Mouse (Mus musculus): ENCODE measurements around the gene Pkd1. TPM values are rescaled to one million over a fixed set of nuclear protein-coding genes. Genes with fewer than 3 reads are reported as not detected.

Pkd1 gene
- 3.0 and 3.5 TPM in 2 replicates for polyA plus RNA-seq (2012; rRNA removed)

DNA sequence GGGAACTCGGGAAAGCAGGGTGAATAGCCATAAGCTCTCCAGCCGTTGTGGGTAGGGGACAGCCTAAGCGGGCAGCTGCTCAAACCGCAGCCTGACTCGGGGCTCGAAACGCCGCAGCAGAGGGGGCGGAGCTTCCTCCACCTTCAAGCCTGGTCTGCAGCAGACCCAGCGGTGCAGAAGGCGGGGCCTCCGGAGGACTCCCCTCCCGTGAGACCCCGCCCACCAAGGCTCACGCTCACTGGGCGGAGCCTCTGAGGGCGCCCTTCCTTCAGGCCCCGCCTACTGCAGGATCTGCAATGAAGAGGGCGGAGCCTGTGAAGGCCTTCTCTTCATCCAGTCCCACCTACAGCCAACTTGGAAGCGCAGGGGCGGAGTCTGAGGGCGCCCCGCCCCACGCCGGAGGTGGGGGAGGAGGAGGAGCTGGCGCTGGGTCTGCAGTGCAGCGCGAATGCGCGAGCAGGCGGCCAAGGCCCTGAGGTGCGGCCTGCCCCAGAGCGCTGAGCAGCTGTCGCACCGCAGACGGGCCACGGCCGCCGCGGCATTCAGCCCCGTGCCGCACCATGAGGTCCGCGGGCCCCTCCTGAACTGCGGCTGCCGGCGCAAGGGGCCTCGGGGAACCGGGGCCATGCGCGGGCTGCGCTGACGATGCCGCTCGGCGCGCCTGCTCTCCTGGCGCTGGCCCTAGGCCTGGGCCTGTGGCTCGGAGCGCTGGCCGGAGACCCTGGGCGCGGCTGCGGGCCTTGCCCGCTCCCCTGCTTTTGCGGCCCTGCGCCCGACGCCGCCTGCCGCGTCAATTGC lies at the start of gene Pkd1:
Pkd1 (plus strand) TSS at position 217 of the 798 bp plus-strand sequence.

DNA sequence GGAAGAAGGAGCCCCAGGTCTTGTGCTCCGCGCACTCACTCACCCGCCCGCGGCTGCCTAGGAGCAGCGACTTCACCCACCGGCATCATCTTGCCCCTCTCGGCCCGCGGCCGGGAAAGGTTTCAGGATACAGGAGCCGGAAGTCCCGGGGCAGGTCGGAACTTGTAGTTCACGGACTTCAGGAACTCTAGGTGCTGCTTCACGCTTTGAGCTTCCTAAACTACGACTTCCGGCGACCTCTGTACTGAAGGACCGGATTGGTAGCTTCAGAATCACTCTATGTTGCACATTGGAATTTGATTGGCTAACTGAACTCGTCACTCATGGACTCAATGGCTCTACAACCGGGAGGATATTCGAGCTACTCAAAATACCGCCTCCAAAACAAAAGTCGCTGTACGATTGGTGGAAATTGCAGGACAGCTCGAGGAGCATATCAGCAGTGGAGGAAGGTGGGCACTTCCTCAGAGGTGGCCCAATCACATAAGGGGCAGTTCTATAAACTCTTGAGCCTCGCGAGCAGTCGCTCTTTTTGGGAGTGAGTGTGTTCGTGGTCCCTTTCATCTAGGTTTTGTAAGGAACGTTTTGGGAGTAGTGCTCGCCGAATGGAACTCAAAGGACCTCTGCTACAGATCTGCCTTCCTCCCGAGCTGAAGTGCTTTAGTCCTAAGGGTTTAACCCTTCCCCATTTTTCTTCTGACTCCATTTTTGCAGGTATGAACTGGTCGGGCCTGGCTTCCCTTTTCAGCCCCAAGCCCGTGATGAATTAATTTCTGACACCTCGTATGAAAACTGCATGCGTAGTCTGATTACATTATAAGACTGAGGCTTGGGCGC lies 21.7 kb upstream of the Pkd1 start, which contains the start of gene Traf7:
Traf7 (minus strand) TSS at position 216 of the 837 bp plus-strand sequence.

DNA sequence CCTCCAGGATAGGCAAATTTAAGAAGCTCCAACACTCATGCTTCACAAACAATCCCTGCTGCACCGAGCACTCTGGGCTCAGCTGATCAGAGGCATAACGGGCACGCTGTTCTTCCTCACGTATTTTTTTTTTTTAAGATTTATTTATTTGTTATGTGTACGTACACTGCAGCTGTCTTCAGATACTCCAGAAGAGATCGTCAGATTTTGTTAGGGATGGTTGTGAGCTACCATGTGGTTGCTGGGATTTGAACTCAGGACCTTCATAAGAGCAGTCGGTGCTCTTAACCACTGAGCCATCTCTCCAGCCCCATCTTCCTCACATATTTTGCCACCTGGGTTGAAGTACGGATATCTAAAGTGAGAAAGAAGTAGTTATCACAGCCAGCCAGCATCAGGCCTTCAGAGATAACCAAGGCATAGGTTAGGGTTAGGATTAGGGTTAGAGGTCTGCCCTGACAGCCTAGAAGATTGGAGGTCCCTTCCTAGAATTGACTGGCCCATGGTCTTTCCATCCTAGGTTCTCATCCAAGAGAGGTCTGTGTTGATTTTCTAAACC lies 15.4 kb upstream of the Pkd1 start, which contains the start of gene Rab26:
Rab26 (minus strand) TSS at position 51 of the 559 bp plus-strand sequence.

DNA sequence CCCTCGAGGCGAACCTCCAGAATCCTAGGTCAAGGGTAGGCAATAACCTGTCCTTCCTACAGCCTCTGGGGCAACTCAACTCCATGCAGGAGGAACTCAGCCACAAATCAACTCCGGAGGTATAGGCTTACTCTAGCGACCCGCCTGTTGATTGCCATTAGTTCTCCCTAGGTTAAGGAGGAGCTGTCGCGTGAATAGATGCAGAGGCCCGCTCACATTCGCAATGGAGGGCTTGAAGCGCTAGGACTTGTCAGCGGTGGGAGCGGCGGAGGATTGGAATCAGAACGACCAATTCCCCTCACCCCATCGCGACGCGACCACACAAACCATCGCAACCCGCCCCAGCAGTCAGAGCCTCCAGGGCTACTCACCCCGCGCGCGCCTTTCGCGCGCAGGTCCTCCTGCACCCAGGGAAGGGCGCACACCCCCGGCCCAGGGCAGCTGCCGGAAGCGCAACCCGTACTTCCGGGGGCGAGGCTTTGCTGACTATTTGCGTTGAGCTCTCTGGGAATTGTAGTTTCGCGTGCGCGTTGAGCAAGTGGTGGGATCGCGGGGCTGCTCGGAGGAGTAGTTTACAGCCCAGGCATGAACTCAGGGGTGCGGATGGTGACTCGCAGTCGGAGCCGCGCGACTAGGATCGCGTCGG lies 82.7 kb downstream of the Pkd1 start, which contains the start of the genes Tsc2 and Nthl1:
Tsc2 (minus strand) TSS at position 464 of the 646 bp plus-strand sequence.
Nthl1 (plus strand) TSS at position 514 of the 646 bp plus-strand sequence.

Other genes with a start within 250 kb of the Pkd1 start
- gene Abca17, start 198.8 kb upstream of the Pkd1 start, polyA plus RNA-seq (2012; rRNA removed) = not detected in 2 replicates
- 12.3 and 15.2 TPM in 2 replicates for gene Abca3, start 197.9 kb upstream of the Pkd1 start, polyA plus RNA-seq (2012; rRNA removed)
- gene Rnps1, start 135.3 kb upstream of the Pkd1 start, polyA plus RNA-seq (2012; rRNA removed) = 108 and 124 TPM in 2 replicates
- 46.1 and 53.9 TPM in 2 replicates for gene Eci1, start 123.2 kb upstream of the Pkd1 start, polyA plus RNA-seq (2012; rRNA removed)
- gene Dnase1l2, start 106.7 kb upstream of the Pkd1 start, polyA plus RNA-seq (2012; rRNA removed) = 1.5 and 2.5 TPM in 2 replicates
- gene E4f1, start 79.5 kb upstream of the Pkd1 start, polyA plus RNA-seq (2012; rRNA removed) = 18.2 and 21.0 TPM in 2 replicates
- 33.2 and 37.2 TPM in 2 replicates for gene Pgp, start 79.4 kb upstream of the Pkd1 start, polyA plus RNA-seq (2012; rRNA removed)
- gene Bricd5, start 76.0 kb upstream of the Pkd1 start, polyA plus RNA-seq (2012; rRNA removed) = 0.29 and 0.43 TPM in 2 replicates
- 11.8 and 14.9 TPM in 2 replicates for gene Mlst8, start 70.8 kb upstream of the Pkd1 start, polyA plus RNA-seq (2012; rRNA removed)
- gene Caskin1, start 61.2 kb upstream of the Pkd1 start, polyA plus RNA-seq (2012; rRNA removed) = 0.08 and 0.12 TPM in 2 replicates
- gene Traf7, start 21.9 kb upstream of the Pkd1 start, polyA plus RNA-seq (2012; rRNA removed) = 58.5 and 65.7 TPM in 2 replicates
- 0.25 and 0.28 TPM in 2 replicates for gene Rab26, start 15.6 kb upstream of the Pkd1 start, polyA plus RNA-seq (2012; rRNA removed)
- gene Tsc2, start 82.8 kb downstream of the Pkd1 start, polyA plus RNA-seq (2012; rRNA removed) = 18.2 and 20.5 TPM in 2 replicates
- gene Nthl1, start 82.8 kb downstream of the Pkd1 start, polyA plus RNA-seq (2012; rRNA removed) = 6.4 TPM in 2 replicates
- 5.4 and 5.8 TPM in 2 replicates for gene Slc9a3r2, start 100.5 kb downstream of the Pkd1 start, polyA plus RNA-seq (2012; rRNA removed)
- gene Npw, start 108.6 kb downstream of the Pkd1 start, polyA plus RNA-seq (2012; rRNA removed) = 0.18 and 0.27 TPM in 2 replicates
- 20.9 and 23.8 TPM in 2 replicates for gene Zfp598, start 119.9 kb downstream of the Pkd1 start, polyA plus RNA-seq (2012; rRNA removed)
- gene Syngr3, start 140.1 kb downstream of the Pkd1 start, polyA plus RNA-seq (2012; rRNA removed) = 0.05 and 0.06 TPM in 2 replicates
- gene Gfer, start 146.3 kb downstream of the Pkd1 start, polyA plus RNA-seq (2012; rRNA removed) = 18.1 and 19.5 TPM in 2 replicates
- gene Noxo1, start 146.4 kb downstream of the Pkd1 start, polyA plus RNA-seq (2012; rRNA removed) = 0.66 and 0.81 TPM in 2 replicates
- 24.4 and 29.3 TPM in 2 replicates for gene Tbl3, start 157.8 kb downstream of the Pkd1 start, polyA plus RNA-seq (2012; rRNA removed)
- 0.32 and 0.33 TPM in 2 replicates for gene Rnf151, start 168.2 kb downstream of the Pkd1 start, polyA plus RNA-seq (2012; rRNA removed)
- 2,079 and 2,282 TPM in 2 replicates for gene Rps2, start 168.3 kb downstream of the Pkd1 start, polyA plus RNA-seq (2012; rRNA removed)
- 166 and 170 TPM in 2 replicates for gene Ndufb10, start 174.6 kb downstream of the Pkd1 start, polyA plus RNA-seq (2012; rRNA removed)
- not detected in 2 replicates for gene Rpl3l, start 178.0 kb downstream of the Pkd1 start, polyA plus RNA-seq (2012; rRNA removed)
- 20.9 and 25.8 TPM in 2 replicates for gene Msrb1, start 186.8 kb downstream of the Pkd1 start, polyA plus RNA-seq (2012; rRNA removed)
- gene Hs3st6, start 203.2 kb downstream of the Pkd1 start, polyA plus RNA-seq (2012; rRNA removed) = not detected in 2 replicates

All from liver, embryonic 14 days (tissue).